Mouse (Mus musculus) erythroid progenitor cell, adult 5-6 weeks (primary cell): Measurements from ENCODE around the gene Nfkbib. TPM values are rescaled to one million over a fixed set of nuclear protein-coding genes. Genes with fewer than 3 reads are reported as not detected.
A peak's percentile ranks its signal among the peaks of the same experiment; 100 is the strongest.

Experiments
- ATAC-seq: replicated peaks from 2 replicates; pipeline ENCODE4 v1.8.0; 2016; ENCODE audit warnings: moderate number of reproducible peaks, mild to moderate bottlenecking, moderate TSS enrichment, inconsistent platforms; ENCODE audit not compliant: poor library complexity, low FRiP score, severe bottlenecking
- total RNA-seq, 2 experiments: library from RNA; stranded (forward) in 1 of 2; stranded (reverse) in 1 of 2; fragments of 150-400 nt in 1 of 2; fragments of 186-747, 209-891 nt in 1 of 2; gene quantifications; 2 replicates each; pipeline versions ENCODE4 v1.2.3 to v1.2.4; 2015 to 2017; ENCODE audit warnings: low replicate concordance in 2 of 2

The Nfkbib gene
- total RNA-seq, 2 experiments from 2014 or later: 4.8 to 12.2 TPM

- no peak for ATAC-seq
Measured at GRCm38 (mm10) chr7:28774164-28774563, 6.9 kb upstream of the Nfkbib start.

- ATAC-seq: no peak
Measured at GRCm38 (mm10) chr7:28773163-28773562, 5.9 kb upstream of the Nfkbib start.

- no peak for ATAC-seq
Measured at GRCm38 (mm10) chr7:28771867-28772266, 4.6 kb upstream of the Nfkbib start.

GRCm38 (mm10) chr7:28770309-28770708 is 3.0 kb upstream of the Nfkbib start:
- ATAC-seq: no peak

- ATAC-seq: no peak
Measured at GRCm38 (mm10) chr7:28769414-28769958, 2.2 kb upstream of the Nfkbib start.

- ATAC-seq: no peak
Measured at GRCm38 (mm10) chr7:28766910-28767309, 402 bp downstream of the Nfkbib start.

- ATAC-seq: peak; percentile 96
Measured at GRCm38 (mm10) chr7:28766173-28766879, 986 bp downstream of the Nfkbib start, which contains the start of gene Sirt2. TSS of gene Sirt2 (plus strand) at chr7:28766735.

GRCm38 (mm10) chr7:28765211-28765610 is 2.1 kb downstream of the Nfkbib start:
- ATAC-seq: no peak

- no peak for ATAC-seq
Measured at GRCm38 (mm10) chr7:28761907-28762306, 5.4 kb downstream of the Nfkbib start.

- no peak for ATAC-seq
Measured at GRCm38 (mm10) chr7:28758623-28759022, 8.7 kb downstream of the Nfkbib start.

GRCm38 (mm10) chr7:28756079-28756478 is 11.2 kb downstream of the Nfkbib start, which contains the start of gene Ccer2:
TSS of gene Ccer2 (plus strand) at chr7:28756174.
- ATAC-seq: no peak

GRCm38 (mm10) chr7:28749935-28750334 is 17.4 kb downstream of the Nfkbib start:
- ATAC-seq: no peak

- ATAC-seq: peak; percentile 95
Measured at GRCm38 (mm10) chr7:28741709-28742438, 25.4 kb downstream of the Nfkbib start, which contains the start of the genes Mrps12 and Sars2. TSS of gene Mrps12 (minus strand) at chr7:28741820. TSS of gene Sars2 (plus strand) at chr7:28741992.

- peak; percentile 35 for ATAC-seq
Measured at GRCm38 (mm10) chr7:28741368-28741708, 26.0 kb downstream of the Nfkbib start.

GRCm38 (mm10) chr7:28740949-28741348 is 26.4 kb downstream of the Nfkbib start:
- ATAC-seq: no peak

- ATAC-seq: no peak
Measured at GRCm38 (mm10) chr7:28739829-28740228, 27.5 kb downstream of the Nfkbib start.

- no peak for ATAC-seq
Measured at GRCm38 (mm10) chr7:28735701-28736100, 31.6 kb downstream of the Nfkbib start.

GRCm38 (mm10) chr7:28733211-28733610 is 34.1 kb downstream of the Nfkbib start:
- no peak for ATAC-seq

GRCm38 (mm10) chr7:28732341-28733142 is 34.8 kb downstream of the Nfkbib start:
- peak; percentile 73 for ATAC-seq
